Comparison of ENCODE assay signal across 26 mouse cellular contexts in genomic region chr2:60893042-60893441, GRCm38 (mm10).
DNase-seq lines count a peak whose midpoint lies in the region; ATAC-seq and TF ChIP-seq lines count a peak whose summit lies in the region.
"Had no signal": no experiment of that assay in that cellular context is flagged by ENCODE, and none has a peak within 500 bp of the region (broad histone marks: within the 10 kb centered on the region; RNA-seq: fewer than 3 reads in every experiment).

No protein-coding gene starts in this region.

- no peak for ATAC-seq in liver, embryonic 12.5 days
- peak; percentile 50; the same call in 1 of the 2 replicates for ATAC-seq in neural tube, embryonic 13.5 days (ENCODE audit: low read depth)
- no peak for ATAC-seq in stomach, postnatal 0 days (ENCODE audit: low FRiP score, low TSS enrichment)
- ATAC-seq: forebrain, postnatal 0 days; hindbrain, postnatal 0 days; intestine, embryonic 16.5 days; midbrain, embryonic 13.5 days had no signal

- no peak overlapping the region for H3K27ac ChIP-seq in liver, adult 2 months (replicated peaks; ENCODE audit: insufficient read depth, low read depth, low read length)
- H3K27ac ChIP-seq in liver, embryonic 12.5 days: no peak overlapping the region
- no peak overlapping the region for H3K27ac ChIP-seq in neural tube, embryonic 13.5 days (replicated peaks)
- H3K27ac ChIP-seq in stomach, postnatal 0 days (replicated peaks): no peak overlapping the region
- H3K27ac ChIP-seq: embryonic facial prominence, embryonic 12.5 days; hindbrain, postnatal 0 days; limb, embryonic 15.5 days; midbrain, embryonic 13.5 days; neural tube, embryonic 12.5 days had no signal

- TF ChIP-seq POLR2A in liver, adult 2 months (IDR thresholded peaks at IDR 0.05; ENCODE audit: extremely low read depth, insufficient read depth, low read length): no peak

- H3K9me3 ChIP-seq in liver, embryonic 12.5 days (replicated peaks): no peaks in the 10 kb centered on the region
- H3K9me3 ChIP-seq in neural tube, embryonic 13.5 days: 0 out of 2 replicates have a peak, but pooled peaks cover 3% of the 10 kb centered on the region
- no peaks in the 10 kb centered on the region for H3K9me3 ChIP-seq in stomach, postnatal 0 days (ENCODE audit: control insufficient read depth, low read length)
- H3K9me3 ChIP-seq: embryonic facial prominence, embryonic 12.5 days; limb, embryonic 15.5 days; megakaryocyte, embryonic 14.5 days; midbrain, embryonic 13.5 days; neural tube, embryonic 12.5 days had no signal

- no peaks in the 10 kb centered on the region; the same call in none of the 2 replicates for H3K4me1 ChIP-seq in liver, adult 2 months (ENCODE audit: control insufficient read depth, insufficient read depth, low read length)
- H3K4me1 ChIP-seq in liver, embryonic 12.5 days: no peaks in the 10 kb centered on the region
- H3K4me1 ChIP-seq in neural tube, embryonic 13.5 days (replicated peaks): peaks cover 15% of the 10 kb centered on the region
- no peaks in the 10 kb centered on the region for H3K4me1 ChIP-seq in stomach, postnatal 0 days (replicated peaks; ENCODE audit: control insufficient read depth, insufficient read depth)
- H3K4me1 ChIP-seq: embryonic facial prominence, embryonic 12.5 days; limb, embryonic 15.5 days; midbrain, embryonic 13.5 days; neural tube, embryonic 12.5 days had no signal

- H3K27me3 ChIP-seq in liver, adult 2 months (ENCODE audit: control insufficient read depth, insufficient read depth, low read length): no peaks in the 10 kb centered on the region
- no peaks in the 10 kb centered on the region for H3K27me3 ChIP-seq in liver, embryonic 12.5 days (replicated peaks)
- no peaks in the 10 kb centered on the region for H3K27me3 ChIP-seq in neural tube, embryonic 13.5 days
- no peaks in the 10 kb centered on the region for H3K27me3 ChIP-seq in stomach, postnatal 0 days (ENCODE audit: control insufficient read depth, insufficient read depth, low read length)
- H3K27me3 ChIP-seq: embryonic facial prominence, embryonic 12.5 days; limb, embryonic 15.5 days; midbrain, embryonic 13.5 days; neural tube, embryonic 12.5 days had no signal

- H3K36me3 ChIP-seq in liver, adult 2 months (ENCODE audit: control insufficient read depth, insufficient read depth, low read length): no peaks in the 10 kb centered on the region
- H3K36me3 ChIP-seq in liver, embryonic 12.5 days: no peaks in the 10 kb centered on the region
- H3K36me3 ChIP-seq in neural tube, embryonic 13.5 days: no peaks in the 10 kb centered on the region
- no peaks in the 10 kb centered on the region for H3K36me3 ChIP-seq in stomach, postnatal 0 days (ENCODE audit: control insufficient read depth, insufficient read depth, low read length)
- H3K36me3 ChIP-seq: embryonic facial prominence, embryonic 12.5 days; limb, embryonic 15.5 days; midbrain, embryonic 13.5 days; neural tube, embryonic 12.5 days had no signal

- peaks cover 7% of the 10 kb centered on the region; the same call in 1 of the 2 replicates for H3K79me2 ChIP-seq in liver, adult 2 months (ENCODE audit: control insufficient read depth, insufficient read depth, low read length)

- no peak overlapping the region for H3K4me2 ChIP-seq in liver, embryonic 12.5 days
- no peak overlapping the region for H3K4me2 ChIP-seq in neural tube, embryonic 13.5 days
- H3K4me2 ChIP-seq in stomach, postnatal 0 days (replicated peaks; ENCODE audit: low read depth): no peak overlapping the region
- H3K4me2 ChIP-seq: embryonic facial prominence, embryonic 12.5 days; heart, embryonic 11.5 days; limb, embryonic 15.5 days; midbrain, embryonic 13.5 days; neural tube, embryonic 12.5 days had no signal

- no peak overlapping the region for H3K4me3 ChIP-seq in liver, adult 2 months (ENCODE audit: insufficient read depth, low read depth, low read length)
- H3K4me3 ChIP-seq in liver, embryonic 12.5 days: no peak overlapping the region
- no peak overlapping the region for H3K4me3 ChIP-seq in neural tube, embryonic 13.5 days
- H3K4me3 ChIP-seq in stomach, postnatal 0 days (ENCODE audit: low read depth, low read length): no peak overlapping the region
- H3K4me3 ChIP-seq: embryonic facial prominence, embryonic 12.5 days; limb, embryonic 15.5 days; megakaryocyte, embryonic 14.5 days; midbrain, embryonic 13.5 days; neural tube, embryonic 12.5 days had no signal

- WGBS in liver, adult 2 months: 25% methylated on average over 1 of the region's 1 CpGs
- 92% methylated on average over 1 of the region's 1 CpGs for WGBS in liver, embryonic 12.5 days (ENCODE audit: insufficient replicate concordance)
- WGBS in neural tube, embryonic 13.5 days: 61% methylated on average over 1 of the region's 1 CpGs
- 41% methylated on average over 1 of the region's 1 CpGs for WGBS in stomach, postnatal 0 days

- TF ChIP-seq CTCF in liver, adult 2 months (IDR thresholded peaks at IDR 0.05; ENCODE audit: low read depth, low read length): no peak
- no peak for TF ChIP-seq CTCF in stomach, postnatal 0 days (IDR thresholded peaks at IDR 0.05; ENCODE audit: low read depth)

- DNase-seq in adrenal gland, postnatal 25 days: peak; percentile 14
- no peak for DNase-seq in adrenal gland, postnatal 10 days
- peak; percentile 74 for DNase-seq in liver, adult 2 months (ENCODE audit: extremely low read depth, low read depth, low spot score)
- DNase-seq in neural tube, embryonic 10.5 days (ENCODE audit: extremely low spot score, low spot score): no peak
- DNase-seq in stomach, postnatal 0 days (ENCODE audit: low spot score): no peak
- no peak for DNase-seq in embryo, embryonic 10 days (ENCODE audit: low spot score)
- DNase-seq: cerebellum, adult 18-20 months; cerebellum, postnatal 14 days; forebrain, postnatal 0 days; gastrocnemius, postnatal 14 days; heart, adult 11 months; heart, postnatal 10 days; left cerebral cortex, postnatal 4 days; right cerebral cortex, adult 18-20 months; right cerebral cortex, postnatal 4 days; thymus, postnatal 36 days had no signal

- no peak overlapping the region for H3K9ac ChIP-seq in liver, adult 2 months (ENCODE audit: low read depth, low read length)
- H3K9ac ChIP-seq in liver, embryonic 12.5 days: no peak overlapping the region
- no peak overlapping the region for H3K9ac ChIP-seq in neural tube, embryonic 13.5 days
- no peak overlapping the region for H3K9ac ChIP-seq in stomach, postnatal 0 days (ENCODE audit: low read length)
- H3K9ac ChIP-seq: embryonic facial prominence, embryonic 12.5 days; forebrain, postnatal 0 days; limb, embryonic 15.5 days; midbrain, embryonic 13.5 days; neural tube, embryonic 12.5 days had no signal

- TF ChIP-seq EP300 in stomach, postnatal 0 days (optimal IDR thresholded peaks at IDR 0.05): no peak

Comparison
In these comparisons a context has a peak if more than half of its experiments do, and no peak if none do; other contexts are left out.
1. DNase-seq: peak in adrenal gland, postnatal 25 days (single experiment) and liver, adult 2 months (single experiment); none in adrenal gland, postnatal 10 days (single experiment), neural tube, embryonic 10.5 days (single experiment), stomach, postnatal 0 days (single experiment) and embryo, embryonic 10 days (single experiment).